Mouse (Mus musculus) inflammation-experienced regulatory T-cells (primary cell): ENCODE measurements around the gene Ctdnep1. TPM values are rescaled to one million over a fixed set of nuclear protein-coding genes. Genes with fewer than 3 reads are reported as not detected.

Source experiments
- polyA plus RNA-seq, 2 experiments: library from polyadenylated mRNA; unstranded; fragments of 100-300 nt; shearing (Covaris generic); gene quantifications; one replicate each; pipeline ENCODE4 v1.2.1; 2017

Ctdnep1 gene
- 10 to 100 TPM; 39.1 to 74.9 TPM for polyA plus RNA-seq

DNA sequence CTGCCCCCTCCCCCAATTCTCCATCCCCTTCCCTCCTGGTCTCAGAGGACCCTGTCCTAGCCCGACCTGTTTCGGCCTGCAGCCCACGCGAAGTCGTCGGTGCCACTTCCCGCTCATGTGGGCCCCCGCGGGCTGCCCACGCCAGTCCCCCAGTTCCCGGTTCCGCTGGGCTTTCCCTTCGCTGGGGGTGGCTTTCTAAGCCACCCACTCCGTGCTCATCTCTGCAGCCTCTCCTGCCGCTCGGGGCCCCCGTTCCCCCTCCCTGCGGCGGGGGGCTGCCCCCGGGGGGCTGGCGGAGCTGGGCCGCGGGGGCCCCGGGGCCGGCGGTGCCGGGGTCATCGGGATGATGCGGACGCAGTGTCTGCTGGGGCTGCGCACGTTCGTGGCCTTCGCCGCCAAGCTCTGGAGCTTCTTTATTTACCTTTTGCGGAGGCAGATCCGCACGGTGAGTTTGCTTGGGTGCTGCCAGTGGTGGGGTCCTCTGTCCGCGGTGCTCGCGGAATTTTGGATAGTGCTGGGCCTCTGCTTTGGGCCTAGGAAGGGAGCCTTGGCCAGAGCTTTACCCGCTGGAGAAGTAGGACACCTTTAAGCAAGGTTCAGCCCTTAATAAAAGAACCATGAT, at the start of gene Ctdnep1:
Ctdnep1 (plus strand) TSS at position 16 of the 622 bp plus-strand sequence.

GRCm38 (mm10) chr11:69935137-69935879, 45.6 kb upstream of the Ctdnep1 start, which contains the start of gene Ybx2:
Gene Ybx2 (plus strand): TSS chr11:69935796.

DNA sequence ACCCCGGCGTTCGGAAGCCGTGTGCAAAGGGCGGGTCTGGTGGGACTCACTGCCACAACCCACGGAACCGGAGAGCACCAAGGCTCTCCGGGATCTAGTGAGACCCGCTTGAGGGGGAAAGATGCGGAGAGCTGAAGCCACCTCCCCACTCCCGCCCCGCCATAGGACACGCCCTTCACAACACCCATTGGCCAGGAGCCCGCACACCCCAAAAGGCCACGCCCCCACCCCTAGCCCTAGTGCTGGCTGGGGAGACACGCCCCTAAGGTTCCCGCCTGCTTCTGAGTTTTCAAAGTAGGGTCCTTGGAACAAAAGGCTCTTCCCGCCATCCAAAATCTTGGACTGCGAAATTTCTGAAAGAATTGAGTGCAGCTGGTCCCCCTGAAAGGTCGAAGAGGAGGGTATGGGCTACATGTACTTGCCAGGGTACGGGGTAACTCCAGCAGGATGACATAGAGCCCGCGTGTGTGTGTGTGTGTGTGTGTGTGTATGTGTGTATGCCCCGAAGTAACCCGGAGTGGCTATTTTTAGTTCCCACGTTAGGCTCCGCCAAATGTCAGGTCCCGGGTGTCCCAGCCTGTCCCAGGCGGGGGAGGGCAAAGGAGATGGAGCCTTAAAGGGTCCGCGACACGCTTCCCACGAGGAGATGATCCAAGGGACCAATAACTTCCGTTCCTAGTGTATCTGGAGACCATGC, 32.7 kb upstream of the Ctdnep1 start, which contains the start of gene Slc2a4:
Slc2a4 (minus strand) TSS at position 123 of the 697 bp plus-strand sequence.

GRCm38 (mm10) chr11:69964650-69965270, 16.2 kb upstream of the Ctdnep1 start, which contains the start of gene Cldn7:
Gene Cldn7 (plus strand): TSS chr11:69964779.

DNA sequence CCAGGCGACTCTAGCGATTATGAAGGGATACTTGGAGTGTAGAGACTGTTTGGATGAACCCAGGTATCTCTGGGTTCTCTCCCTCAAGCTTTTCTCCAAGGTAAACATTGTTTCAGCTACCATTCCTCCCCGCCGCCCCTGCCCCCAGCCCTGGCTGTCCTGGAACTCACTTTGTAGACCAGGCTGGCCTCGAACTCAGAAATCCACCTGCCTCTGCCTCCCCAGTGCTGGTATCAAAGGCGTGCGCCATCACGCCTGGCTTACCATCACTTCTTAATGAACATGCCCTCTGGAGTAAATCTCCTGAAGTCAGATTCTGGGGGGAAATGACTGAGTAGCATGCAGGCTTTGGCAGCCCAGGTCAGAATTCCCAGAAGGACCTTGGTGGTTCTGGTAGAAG, 1.3 kb downstream of the Ctdnep1 start, which contains the start of gene Elp5:
Elp5 (minus strand) TSS at position 293 of the 400 bp plus-strand sequence.

DNA sequence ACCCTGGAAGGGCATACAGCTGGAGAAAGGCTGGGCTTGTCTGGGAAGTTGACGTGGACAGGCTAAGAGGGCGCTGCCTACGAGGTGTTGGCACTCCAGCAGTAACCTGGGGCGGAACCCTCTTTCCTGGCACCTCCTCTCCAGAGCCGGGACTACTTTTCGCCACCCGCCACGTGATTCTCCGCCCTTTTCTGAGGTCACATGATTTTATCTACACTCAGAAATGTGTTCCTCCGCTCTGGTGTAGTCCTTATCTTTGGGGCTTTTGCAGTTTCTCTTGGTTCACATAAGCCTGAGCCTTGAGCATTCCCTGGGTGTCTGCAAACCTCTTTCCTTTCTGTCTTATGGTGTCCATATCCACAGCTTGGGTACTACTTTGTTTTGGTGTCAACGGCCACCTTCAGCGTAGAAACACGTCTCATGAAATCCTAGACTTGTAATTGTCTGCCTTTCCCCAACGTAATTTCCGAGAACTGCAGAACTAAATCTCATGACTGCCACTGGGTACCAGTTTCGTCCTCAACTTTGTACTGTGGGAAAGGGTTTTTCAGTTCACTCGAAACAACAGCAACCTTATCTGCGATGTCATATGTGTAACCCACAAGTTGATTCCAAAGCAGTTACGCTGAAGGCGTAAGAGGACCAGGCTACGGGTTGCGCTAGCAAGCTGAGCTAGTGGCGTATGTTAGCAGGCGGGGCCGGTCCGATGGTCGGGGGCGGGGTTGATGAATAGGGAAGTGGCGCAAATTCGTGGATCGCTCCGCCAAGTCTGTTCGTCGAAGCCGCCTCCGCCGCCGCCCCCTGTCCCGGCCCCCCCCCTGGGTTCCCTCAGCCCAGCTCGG, 10.1 kb downstream of the Ctdnep1 start, which contains the start of gene Gabarap:
Gabarap (plus strand) TSS at position 294 of the 842 bp plus-strand sequence.

GRCm38 (mm10) chr11:69995391-69995960, 14.5 kb downstream of the Ctdnep1 start, which contains the start of gene Phf23:
Gene Phf23 (plus strand): TSS chr11:69995777.

GRCm38 (mm10) chr11:70000396-70000898, 19.5 kb downstream of the Ctdnep1 start, which contains the start of gene Dvl2:
Gene Dvl2 (plus strand): TSS chr11:70000595.

GRCm38 (mm10) chr11:70014880-70015558, 34.1 kb downstream of the Ctdnep1 start, which contains the start of gene Acadvl:
Gene Acadvl (minus strand): TSS chr11:70015411.

GRCm38 (mm10) chr11:70016669-70017068, 35.7 kb downstream of the Ctdnep1 start, which contains the start of gene Dlg4:
Gene Dlg4 (plus strand): TSS chr11:70016942.

Other genes starting within 250 kb of the Ctdnep1 start
- 10 to 100 TPM; 43.7 to 44.7 TPM for gene Polr2a, start 222.5 kb upstream of the Ctdnep1 start, polyA plus RNA-seq
- gene Slc35g3, start 219.2 kb upstream of the Ctdnep1 start, polyA plus RNA-seq, result 1 to 10 TPM in 1 of 2 experiments, under 1 TPM in 1; 0.29 to 1.3 TPM
- gene Zbtb4, start 215.2 kb upstream of the Ctdnep1 start, polyA plus RNA-seq, result 1 to 10 TPM; 3.8 to 5.3 TPM
- gene Chrnb1, start 185.2 kb upstream of the Ctdnep1 start, polyA plus RNA-seq, result 1 to 10 TPM in 1 of 2 experiments, under 1 TPM in 1; 0.13 to 4.3 TPM
- not detected for gene Fgf11, start 179.3 kb upstream of the Ctdnep1 start, polyA plus RNA-seq
- gene Tmem102, start 175.5 kb upstream of the Ctdnep1 start, polyA plus RNA-seq, result not detected
- gene Gm39566, start 165.9 kb upstream of the Ctdnep1 start, polyA plus RNA-seq, result under 1 TPM in 1 of 2 experiments, not detected in 1; 0.39 TPM
- not detected for gene Spem2, start 162.7 kb upstream of the Ctdnep1 start, polyA plus RNA-seq
- 1 to 10 TPM in 1 of 2 experiments, not detected in 1; 2.1 TPM for gene Spem1, start 159.0 kb upstream of the Ctdnep1 start, polyA plus RNA-seq
- gene Nlgn2, start 143.4 kb upstream of the Ctdnep1 start, polyA plus RNA-seq, result under 1 TPM; 0.26 to 0.83 TPM
- gene Tmem256, start 142.6 kb upstream of the Ctdnep1 start, polyA plus RNA-seq, result 10 to 100 TPM; 64.6 to 89.9 TPM
- 10 to 100 TPM; 15.4 to 18.5 TPM for gene Plscr3, start 134.8 kb upstream of the Ctdnep1 start, polyA plus RNA-seq
- gene Tnk1, start 122.4 kb upstream of the Ctdnep1 start, polyA plus RNA-seq, result under 1 TPM; 0.08 to 0.72 TPM
- gene Tmem95, start 103.1 kb upstream of the Ctdnep1 start, polyA plus RNA-seq, result under 1 TPM in 1 of 2 experiments, not detected in 1; 0.93 TPM
- 1 to 10 TPM; 1.3 TPM for gene Kctd11, start 99.8 kb upstream of the Ctdnep1 start, polyA plus RNA-seq
- 100 to 1,000 TPM; 503 to 589 TPM for gene Acap1, start 85.6 kb upstream of the Ctdnep1 start, polyA plus RNA-seq
- gene 2810408A11Rik, start 80.2 kb upstream of the Ctdnep1 start, polyA plus RNA-seq, result 1 to 10 TPM; 3.6 to 4.8 TPM
- gene Neurl4, start 80.1 kb upstream of the Ctdnep1 start, polyA plus RNA-seq, result 10 to 100 TPM in 1 of 2 experiments, 1 to 10 TPM in 1; 6.4 to 11.6 TPM
- 100 to 1,000 TPM; 175 to 265 TPM for gene Gps2, start 67.3 kb upstream of the Ctdnep1 start, polyA plus RNA-seq
- gene Eif5a, start 59.2 kb upstream of the Ctdnep1 start, polyA plus RNA-seq, result 1,000 to 10,000 TPM; 1,144 to 1,177 TPM
- not detected for gene Ybx2, start 45.4 kb upstream of the Ctdnep1 start, polyA plus RNA-seq
- 1 to 10 TPM in 1 of 2 experiments, not detected in 1; 1.5 TPM for gene Slc2a4, start 33.0 kb upstream of the Ctdnep1 start, polyA plus RNA-seq
- gene Cldn7, start 16.4 kb upstream of the Ctdnep1 start, polyA plus RNA-seq, result 1 to 10 TPM in 1 of 2 experiments, under 1 TPM in 1; 0.81 to 1.2 TPM
- 10 to 100 TPM; 63.7 to 67.7 TPM for gene Elp5, start 1.4 kb downstream of the Ctdnep1 start, polyA plus RNA-seq
- 100 to 1,000 TPM; 391 to 427 TPM for gene Gabarap, start 10.0 kb downstream of the Ctdnep1 start, polyA plus RNA-seq
- gene Phf23, start 14.6 kb downstream of the Ctdnep1 start, polyA plus RNA-seq, result 10 to 100 TPM; 85.5 to 94.7 TPM
- gene Dvl2, start 19.4 kb downstream of the Ctdnep1 start, polyA plus RNA-seq, result 10 to 100 TPM; 26.6 to 46.3 TPM
- 100 to 1,000 TPM in 1 of 2 experiments, 10 to 100 TPM in 1; 97.3 to 113 TPM for gene Acadvl, start 34.3 kb downstream of the Ctdnep1 start, polyA plus RNA-seq
- gene Dlg4, start 35.8 kb downstream of the Ctdnep1 start, polyA plus RNA-seq, result 10 to 100 TPM in 1 of 2 experiments, 1 to 10 TPM in 1; 9.1 to 10.5 TPM
- gene Asgr1, start 72.9 kb downstream of the Ctdnep1 start, polyA plus RNA-seq, result not detected
- not detected for gene Asgr2, start 111.5 kb downstream of the Ctdnep1 start, polyA plus RNA-seq
- under 1 TPM in 1 of 2 experiments, not detected in 1; 0.23 TPM for gene Mgl2, start 149.2 kb downstream of the Ctdnep1 start, polyA plus RNA-seq
- 1 to 10 TPM in 1 of 2 experiments, not detected in 1; 1.6 TPM for gene Clec10a, start 175.0 kb downstream of the Ctdnep1 start, polyA plus RNA-seq
- gene Slc16a11, start 231.6 kb downstream of the Ctdnep1 start, polyA plus RNA-seq, result 1 to 10 TPM in 1 of 2 experiments, under 1 TPM in 1; 0.88 to 1.1 TPM
- 1 to 10 TPM; 3.3 to 4.7 TPM for gene Slc16a13, start 239.9 kb downstream of the Ctdnep1 start, polyA plus RNA-seq
- gene Bcl6b, start 248.6 kb downstream of the Ctdnep1 start, polyA plus RNA-seq, result not detected